Mouse (Mus musculus) embryo, embryonic 11 days (tissue): ENCODE measurements around the gene Wnt7b.

Experiments
- DNase-seq: peaks from one replicate; pipeline ENCODE4 v3.0.0-alpha.2; 2015

Gene Wnt7b

DNA sequence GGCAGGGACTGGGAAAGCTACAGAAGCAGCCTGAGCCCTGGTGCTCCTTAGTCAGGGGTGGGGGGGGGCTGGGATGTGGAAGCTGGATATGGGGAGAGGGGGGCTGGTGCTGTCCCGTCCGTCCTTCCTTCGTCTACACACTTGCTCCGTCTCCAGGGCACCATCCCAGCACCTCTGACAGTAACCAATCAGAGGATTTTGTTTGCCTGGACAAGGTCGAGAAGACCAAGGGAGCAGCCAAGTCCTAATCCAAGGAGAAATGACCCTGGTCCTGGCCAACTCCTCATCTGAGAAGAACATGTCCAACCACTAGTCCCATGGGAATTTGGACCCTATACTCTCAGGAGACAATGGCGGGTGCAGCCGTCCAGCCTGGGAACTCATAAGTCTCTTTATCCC is 18.4 kb upstream of the Wnt7b start:
- DNase-seq: no peak

DNA sequence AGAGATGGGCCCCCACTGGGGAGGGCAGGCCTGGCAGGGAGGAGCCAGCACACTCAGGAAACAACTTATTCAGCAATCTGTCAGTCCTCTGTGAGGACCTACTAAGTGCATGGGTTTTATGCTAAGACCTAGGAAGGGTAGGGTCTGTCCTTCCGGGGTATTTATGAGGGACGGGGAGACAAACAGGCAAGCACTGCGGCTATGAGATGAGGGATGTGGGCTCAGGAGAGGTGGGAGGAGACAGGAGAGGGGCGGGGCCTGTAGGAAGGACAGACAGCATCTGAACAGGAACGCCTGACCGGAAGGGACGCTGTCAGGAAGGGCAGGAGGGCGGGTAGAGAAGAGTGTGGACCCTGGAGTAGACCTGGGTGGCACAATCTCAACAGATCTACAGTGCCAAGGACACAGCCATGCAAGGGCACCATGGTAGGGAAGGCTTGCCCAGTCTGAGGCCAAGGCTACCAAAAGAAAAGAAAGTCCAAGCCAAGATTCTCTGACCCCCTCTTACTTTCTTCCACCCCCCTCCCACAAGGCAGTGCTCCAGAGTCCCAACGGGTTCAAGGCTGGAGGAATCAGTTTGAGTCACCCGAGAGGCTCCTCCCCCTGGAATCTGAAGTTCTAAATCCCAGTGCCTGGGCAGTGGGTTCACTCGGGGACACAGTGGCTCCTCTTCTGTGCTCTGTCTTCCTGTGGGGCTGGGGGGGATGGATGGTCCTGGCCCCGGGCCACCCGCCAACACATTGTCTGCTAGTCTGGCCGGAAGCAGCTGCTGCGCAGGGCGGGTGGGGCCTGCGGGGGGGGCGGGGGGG is 17.8 kb upstream of the Wnt7b start:
- peak; percentile 48 for DNase-seq

DNA sequence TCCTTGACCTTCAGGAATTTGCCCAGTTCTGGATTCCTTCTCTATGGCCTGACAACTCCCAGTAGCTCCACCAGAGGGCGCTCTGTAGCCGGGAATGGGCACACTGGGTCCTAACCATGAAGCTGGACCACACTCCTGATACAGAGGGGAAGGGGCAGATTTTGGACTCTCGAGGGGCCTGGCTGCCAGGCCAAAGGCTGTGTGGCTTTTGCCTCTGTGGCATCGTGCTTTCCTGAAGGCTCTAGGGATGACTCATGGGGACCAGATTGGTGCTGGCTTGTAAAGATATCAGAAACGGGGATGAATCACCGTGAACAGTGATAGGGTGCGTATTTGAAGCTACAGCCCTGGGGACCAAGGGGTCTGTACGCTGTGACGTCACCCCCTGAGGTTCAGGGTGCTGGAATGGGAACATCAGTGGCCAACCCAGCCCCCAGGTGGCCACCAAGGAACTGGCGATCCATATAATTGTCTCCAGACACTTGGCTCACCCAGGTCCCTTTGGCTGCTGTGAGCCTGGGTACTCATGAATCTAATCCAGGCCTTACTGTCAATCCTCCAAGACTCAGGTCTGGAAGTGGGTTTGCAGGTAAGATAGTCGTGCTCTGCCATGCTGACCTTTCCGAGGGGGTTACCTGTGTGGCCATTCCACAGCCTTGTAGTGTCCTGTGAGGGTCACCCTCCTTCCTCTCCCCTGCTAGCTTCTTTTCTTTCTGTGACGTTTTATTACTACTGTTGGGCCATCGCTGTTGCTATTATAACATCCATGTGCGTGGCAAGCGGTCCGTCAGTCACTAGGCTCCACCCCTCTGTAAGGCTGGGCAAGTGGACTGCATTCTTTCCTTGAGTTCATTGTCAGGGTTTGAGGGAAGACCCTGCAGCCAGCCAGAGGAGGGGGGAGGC is 17.0 kb upstream of the Wnt7b start:
- DNase-seq: peak; percentile 70

DNA sequence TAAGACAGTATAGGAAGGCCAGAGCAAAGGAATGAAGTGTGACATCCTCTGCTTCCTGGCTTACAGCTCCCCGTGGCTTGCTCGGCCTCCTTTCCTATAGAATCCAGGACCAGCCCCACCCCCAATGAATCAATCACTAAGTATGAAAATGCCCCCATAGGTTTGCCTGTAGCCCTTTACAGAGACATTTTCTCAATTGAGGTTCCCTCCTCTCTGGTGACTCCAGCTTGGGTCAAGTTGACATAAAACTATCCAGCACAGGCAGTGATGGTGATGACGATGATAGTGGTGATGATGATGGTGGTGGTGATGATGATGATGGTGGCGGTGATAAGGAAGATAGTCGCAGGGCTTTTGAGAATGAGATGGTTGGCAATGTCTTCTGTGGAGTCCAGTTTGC is 16.2 kb upstream of the Wnt7b start:
- DNase-seq: no peak

DNA sequence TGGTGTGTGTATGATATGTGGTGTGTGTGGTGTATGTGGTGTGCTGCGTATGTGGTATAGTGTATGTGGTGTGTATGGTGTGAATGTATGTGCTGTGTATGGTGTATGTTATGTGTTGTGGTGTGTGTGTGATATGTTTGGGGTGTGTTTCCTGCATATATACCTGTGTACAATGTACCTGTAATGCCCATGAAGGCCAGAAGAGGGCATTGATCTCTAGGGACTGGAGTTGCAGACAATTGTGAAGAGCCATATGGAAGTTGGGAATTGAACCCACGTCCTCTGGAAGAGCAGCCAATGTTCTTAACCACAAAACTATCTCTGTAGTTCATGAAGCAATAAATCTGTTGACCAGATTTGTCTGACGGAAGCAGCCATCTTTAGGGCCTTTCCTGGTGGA is 15.1 kb upstream of the Wnt7b start:
- no peak for DNase-seq

DNA sequence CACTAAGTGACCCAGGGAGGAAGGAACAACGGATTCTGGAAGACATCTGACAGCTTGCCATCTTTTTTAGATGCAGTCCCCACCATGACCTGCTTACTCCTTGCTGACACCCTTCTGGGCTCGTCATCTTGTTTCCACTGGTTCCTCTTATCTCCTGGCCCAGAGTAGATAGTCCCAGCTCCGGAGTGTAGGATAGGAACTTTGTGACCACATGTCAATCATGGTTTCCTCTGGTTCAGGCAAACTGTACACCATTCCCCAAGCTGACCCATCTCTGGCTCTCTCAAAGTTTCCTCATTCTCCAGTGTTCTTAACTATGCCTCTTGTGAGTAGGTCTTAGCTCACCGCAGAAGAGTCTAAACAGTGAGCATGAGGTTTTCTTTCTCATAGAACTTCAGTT is 10.4 kb upstream of the Wnt7b start:
- no peak for DNase-seq

DNA sequence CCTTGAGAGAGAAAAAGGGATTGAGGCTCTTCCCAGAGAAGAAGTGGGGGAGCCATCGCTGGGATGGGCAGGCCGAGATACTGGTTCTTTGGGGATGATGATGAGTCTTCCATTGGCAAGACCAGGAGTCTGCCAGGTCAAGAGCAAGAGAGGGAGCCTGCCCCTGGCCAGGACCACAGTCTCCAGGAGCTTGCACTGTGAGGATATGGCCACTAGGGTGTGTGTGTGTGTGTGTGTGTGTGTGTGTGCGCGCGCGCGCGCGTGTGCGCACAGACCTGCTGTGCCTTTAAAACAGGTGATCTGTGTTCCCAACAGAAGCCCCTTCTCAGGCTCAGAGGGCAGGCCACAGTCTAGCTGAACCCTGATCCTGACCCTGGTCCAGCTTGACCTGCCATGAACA is 8.6 kb upstream of the Wnt7b start:
- DNase-seq: no peak

DNA sequence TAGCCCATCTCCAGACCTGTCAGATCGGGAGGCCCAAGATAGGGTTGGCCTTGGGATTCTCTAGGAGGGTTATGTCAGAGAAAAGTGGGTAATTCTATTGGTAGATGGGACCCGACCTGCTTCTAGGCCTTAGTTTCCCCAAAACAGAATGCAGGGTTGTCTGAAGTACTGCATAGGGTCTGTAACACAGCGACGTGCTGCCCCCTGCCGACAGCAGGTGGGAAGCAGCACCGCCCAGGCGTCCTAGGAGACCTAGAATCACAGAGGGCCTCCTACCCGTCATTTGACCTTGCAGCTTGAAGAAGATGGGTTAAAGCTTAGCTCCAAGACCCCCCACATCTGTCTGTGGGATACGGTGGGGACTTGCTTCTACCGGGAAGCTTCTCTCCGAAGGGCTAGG is 1.2 kb upstream of the Wnt7b start:
- peak; percentile 81 for DNase-seq

DNA sequence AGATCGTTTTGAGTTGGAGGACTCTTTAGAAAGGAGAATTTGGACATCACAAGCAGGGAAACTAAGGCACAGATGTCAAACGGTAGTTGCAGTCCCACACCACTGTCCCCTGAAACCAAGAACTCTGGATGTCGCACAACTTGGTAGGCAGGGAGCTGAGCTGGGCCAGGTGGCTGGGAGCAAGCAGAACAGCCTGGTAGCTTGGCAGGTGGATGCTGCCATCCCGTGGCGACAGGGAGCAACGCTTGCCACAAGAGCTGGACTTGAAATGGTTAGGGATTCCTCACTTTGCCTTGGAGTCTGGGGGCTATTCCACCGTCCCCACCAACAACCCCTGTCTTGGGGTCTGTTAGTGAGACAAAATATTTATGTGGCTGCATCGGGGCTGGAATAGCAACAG is 751 bp upstream of the Wnt7b start:
- peak; percentile 89 for DNase-seq

DNA sequence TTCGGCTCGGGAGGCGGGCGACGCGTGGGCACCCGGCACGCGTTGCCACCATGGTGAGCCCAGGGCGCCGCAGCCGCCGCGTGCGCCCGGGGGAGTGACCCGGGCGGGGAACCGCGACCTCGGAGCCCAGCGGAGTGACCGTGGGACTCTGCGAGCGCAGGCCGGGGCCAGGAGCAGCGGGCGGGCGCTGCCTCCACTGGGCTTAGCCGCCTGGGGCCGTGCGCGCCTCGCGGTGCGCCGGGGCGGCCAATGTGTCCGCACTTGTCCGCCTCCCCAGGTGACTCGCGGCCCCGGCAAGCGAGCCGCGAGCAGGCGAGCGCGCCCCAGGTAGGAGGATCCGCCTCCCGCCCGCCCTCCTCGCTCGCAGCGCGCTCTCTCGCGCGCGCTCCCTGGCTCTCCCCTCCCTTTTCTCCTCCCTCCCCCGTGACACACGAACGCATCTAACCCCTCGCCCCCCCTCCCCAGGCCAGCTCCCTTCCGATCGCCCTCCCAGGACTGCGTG is 659 bp downstream of the Wnt7b start:
- peak; percentile 57 for DNase-seq

DNA sequence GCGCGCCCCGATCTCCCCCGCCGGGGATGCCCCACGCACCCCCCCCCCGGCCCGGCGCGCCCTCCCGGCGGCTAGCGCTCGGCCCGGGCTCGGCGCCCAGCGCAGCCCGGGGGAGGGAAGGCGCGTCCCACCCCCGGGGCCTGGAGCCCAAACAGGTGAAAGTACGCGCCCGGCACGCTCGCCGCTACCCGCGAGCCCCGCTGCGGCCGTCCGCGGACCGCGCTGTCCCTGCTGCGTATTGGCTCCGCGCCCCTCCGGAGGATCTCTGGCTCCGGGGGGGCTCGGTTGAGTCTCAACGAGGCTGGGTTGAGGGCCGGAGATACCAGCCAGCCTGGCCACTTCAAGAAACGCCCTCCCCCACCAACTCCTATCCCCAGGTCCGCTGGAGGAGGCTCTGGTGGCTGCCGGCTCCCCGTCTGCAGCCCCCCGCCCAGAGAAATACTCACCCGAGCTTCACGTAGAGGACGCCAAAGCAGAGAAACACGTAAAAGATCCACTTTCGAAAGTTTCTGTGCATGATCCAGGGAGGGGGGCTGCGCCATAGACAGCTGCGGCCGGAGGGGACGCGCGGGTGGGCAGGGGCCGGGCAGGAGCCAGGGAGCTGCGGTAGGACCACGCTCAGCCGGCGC is 1.2 kb downstream of the Wnt7b start:
- peak; percentile 52 for DNase-seq

DNA sequence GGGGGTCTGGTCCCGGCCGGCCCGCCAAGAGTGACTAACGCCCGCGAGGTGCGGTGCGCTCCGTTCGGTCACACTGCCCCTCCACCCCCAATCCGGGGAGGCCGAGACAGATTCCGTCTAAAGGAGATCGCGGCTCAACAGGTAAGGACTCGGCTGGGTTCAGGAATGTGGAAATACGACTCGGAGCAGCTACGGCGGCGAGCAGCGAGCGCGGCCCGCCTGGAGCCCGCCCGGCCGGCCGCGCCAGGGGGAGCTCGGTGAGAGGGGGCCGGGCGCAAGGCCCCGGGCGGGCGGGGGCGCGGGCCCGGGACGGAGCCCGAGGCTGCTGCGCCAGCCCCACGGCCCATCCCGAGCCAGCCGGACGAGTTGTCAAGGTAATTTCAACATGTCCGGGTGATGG is 1.8 kb downstream of the Wnt7b start:
- peak; percentile 43 for DNase-seq

DNA sequence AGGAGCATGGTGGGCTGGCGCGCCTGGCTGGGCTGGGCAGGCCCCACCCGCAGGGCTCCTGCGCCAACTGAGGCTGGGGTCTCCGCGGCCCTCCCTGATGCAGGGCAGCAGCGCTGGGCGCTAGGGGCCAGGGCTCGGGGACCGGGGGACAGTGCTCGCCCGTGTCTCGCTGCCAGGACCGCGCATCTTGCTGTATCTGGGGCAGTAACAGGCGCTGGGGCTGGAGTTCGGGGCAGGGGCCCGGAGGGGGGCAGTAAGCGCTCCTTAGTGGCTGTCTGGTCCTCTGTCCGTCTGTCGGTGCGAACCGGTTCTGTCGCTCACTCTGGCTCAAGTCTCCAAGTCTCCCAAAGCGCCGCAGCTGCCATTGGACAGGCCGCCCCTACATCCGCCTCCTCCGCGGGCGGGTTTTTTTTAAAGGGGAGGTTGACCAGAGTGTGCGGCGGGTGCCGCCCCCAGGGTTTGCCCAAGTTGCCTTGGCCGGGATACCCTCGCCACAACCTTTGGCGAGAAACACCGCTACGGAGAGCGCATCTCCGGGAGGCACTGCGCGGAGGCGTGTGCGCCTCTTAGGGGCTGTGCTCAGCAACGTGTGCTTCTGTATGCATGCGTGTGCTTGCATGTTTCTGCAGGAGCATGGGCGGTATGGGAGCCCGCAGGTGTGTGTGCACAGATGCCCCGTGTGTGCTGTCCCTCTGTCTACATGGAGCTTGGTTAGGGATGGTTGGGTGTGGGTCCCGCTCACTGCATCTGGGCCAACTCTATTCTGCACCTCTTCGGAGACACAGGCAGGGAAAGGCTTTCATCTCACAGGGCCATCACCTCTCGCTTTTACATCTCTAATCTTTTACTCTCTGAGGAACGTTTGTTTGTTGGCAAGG is 4.5 kb downstream of the Wnt7b start:
- peak; percentile 59 for DNase-seq

DNA sequence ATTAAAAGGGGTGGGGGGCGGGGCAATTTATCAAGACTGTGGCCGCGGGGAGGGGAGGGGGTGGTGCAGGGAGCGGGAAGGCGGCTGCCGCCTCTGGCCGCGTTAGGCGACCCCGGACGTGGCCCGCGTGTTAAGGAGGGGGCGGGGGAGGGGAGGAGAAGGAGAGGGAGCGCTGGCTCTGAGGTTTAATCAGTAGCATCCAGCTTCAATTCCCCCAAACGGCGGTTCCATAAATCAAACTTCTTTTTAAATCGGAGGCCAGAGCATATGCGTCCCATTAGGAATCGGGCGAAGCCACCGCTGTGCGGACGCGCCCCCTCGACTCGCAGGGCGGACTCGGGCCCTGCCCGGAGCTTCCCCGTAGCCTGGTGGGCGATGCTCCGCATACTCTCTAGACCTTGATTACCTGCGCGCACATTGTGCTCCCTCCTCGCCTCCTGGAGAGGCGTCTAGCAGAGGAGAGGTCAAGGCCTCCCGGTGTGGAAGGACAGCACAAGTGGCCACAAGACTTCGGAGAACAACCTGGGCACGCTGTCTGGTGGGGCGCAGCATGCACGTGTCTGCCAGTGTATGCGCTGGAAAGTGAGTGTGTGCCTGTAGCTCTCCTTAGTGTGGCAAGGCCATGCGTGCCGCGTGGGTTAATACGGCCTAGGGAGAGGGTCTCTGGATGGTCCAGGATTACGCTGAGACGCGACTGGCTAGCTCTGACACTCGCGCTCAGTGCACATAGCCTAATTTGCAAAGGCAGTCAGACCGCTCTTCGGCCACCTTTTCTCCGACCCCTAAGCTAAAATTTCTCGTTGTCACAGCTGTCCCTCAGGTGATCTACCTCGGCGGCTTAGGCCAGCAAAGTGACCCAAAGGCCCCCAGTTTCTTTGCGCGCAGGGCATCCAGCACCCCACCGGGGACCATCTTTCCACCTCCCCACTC is 5.5 kb downstream of the Wnt7b start:
- DNase-seq: peak; percentile 82

DNA sequence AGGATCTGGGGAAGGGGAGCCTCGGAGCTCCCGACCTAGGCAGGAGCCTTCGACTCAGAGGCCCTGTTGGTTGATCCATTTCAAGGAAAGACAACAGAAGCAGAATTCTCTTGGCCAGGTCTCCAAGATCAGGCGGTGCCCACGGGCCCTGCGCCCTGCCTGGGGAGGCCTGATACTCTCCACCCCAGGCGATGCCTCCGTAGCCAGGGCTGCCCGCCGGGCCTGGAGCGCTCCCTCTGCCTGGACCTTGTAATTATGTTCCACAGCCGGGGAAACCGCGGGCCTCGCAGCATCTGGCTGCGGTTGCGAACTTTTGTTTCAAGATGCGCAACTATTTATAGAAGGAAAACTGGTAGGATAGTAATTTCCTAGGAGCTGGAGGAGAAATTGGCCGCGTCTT is 6.2 kb downstream of the Wnt7b start:
- DNase-seq: peak; percentile 58

DNA sequence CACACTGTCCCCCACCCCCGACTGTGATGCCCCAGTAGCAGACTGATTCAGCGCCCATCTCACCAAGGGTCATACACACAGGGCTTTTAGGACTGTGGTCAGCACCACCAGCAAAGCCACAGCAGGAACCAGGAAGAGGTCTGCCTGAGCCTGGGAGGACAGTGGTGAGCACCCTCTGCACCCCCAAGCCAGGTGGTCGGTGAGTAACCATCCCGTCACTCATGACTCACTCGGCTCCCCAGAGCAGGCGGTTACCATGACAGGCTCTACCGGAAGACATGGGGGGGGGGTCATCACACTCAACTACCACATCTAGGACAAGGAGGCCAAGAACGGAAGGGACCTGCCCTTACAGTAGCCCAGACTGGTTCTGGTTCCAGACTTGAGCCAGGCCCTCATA is 7.7 kb downstream of the Wnt7b start:
- no peak for DNase-seq

DNA sequence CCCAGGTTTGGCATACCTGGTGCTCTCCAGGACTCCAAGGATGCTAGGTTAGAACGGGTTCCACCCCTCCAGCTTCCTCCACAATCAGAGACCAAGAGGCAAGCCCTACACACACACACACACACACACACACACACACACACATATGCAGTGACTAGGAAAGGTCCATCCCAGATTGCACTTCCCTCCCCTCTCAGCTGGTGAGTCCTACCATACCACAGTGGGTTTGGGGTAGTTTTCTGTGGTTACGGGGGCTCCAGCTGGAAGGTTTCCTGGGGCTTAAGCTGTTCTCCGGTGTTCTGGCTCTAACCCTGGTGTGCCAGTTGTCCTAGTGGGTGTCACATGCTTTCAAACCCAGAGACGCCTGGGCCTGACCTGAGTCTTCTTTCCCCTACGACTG is 8.2 kb downstream of the Wnt7b start:
- no peak for DNase-seq

DNA sequence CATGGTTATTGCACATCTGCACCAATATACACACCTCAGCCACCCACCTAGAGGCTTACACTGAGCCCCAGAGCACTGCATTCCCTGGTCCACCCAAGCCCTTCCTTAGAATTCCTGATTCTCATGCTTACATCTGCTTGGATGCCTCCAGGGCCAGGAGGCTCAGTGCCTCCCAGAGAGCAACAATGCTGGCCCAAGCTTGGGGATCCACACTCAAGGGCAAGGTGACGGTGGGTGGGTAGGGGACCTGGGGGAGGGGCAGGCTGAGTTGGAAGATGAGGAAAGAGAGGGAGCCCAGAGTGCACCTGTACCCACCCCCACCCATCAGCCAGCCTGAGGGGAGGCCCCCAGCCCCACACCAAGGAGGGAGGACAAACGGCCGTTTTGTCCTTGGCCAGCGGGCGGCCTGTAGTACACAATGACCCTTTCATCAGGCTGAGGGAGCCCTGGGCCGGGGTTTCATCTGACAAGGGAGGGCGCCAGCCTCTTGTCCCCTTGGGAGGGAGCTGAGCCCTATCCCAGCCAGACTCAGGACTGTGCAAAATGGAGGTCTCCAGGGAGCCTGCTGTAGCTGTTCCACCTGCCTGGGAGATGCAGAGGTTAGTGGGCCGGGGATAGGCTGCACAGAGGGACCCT is 9.5 kb downstream of the Wnt7b start:
- peak; percentile 51 for DNase-seq

DNA sequence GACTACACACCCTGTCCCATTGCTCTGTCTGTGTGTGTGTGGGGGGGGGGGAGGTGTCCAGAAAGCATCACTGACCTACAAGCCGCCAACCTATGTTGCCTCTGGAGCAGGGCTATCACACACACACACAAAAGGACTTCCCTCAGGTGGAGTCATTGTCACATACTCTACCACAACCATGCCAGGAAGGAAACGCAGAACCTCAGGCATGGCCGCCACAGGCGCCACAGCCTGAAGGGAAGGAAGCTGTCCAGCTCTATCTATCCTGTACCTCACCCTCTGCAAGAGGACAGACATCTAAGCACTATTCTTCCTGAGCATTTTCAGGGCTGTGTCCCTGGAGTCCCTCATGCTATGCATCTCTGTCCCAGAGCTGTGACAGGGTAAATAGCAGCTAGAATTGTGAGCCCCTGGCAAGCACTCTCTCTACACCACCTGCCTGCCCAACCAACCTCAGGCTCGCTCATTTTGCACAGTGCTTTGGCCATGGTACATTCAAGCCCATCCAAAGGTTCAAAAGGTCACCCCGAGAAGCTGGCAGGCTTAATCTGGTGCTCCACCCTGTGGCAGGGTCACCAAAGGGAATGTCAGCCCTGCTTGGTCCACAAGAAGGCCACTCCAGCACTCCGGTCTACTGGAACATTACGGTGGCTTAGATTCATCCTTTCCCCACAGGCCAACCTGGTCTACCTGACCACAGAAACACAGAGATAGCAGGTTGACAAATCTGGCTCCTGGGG is 12.1 kb downstream of the Wnt7b start:
- no peak for DNase-seq

DNA sequence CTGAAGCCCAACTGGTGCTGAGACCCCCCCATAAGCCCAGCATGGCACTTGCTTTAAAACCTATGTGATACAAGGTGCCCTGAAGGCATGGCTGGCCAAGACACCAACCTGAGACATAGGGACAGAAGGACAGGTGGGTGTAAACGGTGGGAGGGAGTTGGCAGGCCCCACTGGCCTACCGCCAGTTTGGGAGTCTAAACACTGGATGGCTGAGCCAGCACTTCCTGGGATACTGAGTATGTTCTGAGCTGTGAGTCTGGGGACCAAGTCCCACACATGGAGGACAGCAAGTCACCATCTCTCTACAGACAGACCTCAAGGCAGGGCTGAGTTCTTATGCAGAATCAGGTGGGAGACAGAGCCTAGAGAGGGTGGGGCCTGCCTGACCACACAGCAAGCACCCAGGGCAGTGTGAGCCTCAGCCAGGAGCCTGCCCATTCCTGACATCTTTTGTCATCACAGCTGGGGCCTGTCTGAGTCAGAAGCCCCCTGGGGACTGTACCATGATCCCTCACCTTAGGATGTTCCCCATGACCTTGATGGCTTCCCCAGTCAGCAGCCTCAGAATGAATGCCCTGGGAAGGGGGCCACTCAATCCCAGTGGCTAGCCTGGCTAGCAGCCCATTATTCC is 13.0 kb downstream of the Wnt7b start:
- no peak for DNase-seq
